Mouse (Mus musculus): ENCODE measurements around the gene Ms4a14. TPM values are rescaled to one million over a fixed set of nuclear protein-coding genes. Genes with fewer than 3 reads are reported as not detected.

Gene Ms4a14
- 0.14 TPM in 1 of 2 replicates, not detected in the other for polyA plus RNA-seq (2012; rRNA removed; ENCODE audit: low replicate concordance)

GRCm38 (mm10) chr19:11314354-11314753 is at the start of gene Ms4a14:
Gene Ms4a14, minus strand, starts transcription at chr19:11314454.

GRCm38 (mm10) chr19:11335932-11336331 is 21.7 kb upstream of the Ms4a14 start, which contains the start of gene Ms4a7:
Gene Ms4a7, minus strand, starts transcription at chr19:11336146.

GRCm38 (mm10) chr19:11283773-11284172 is 30.5 kb downstream of the Ms4a14 start, which contains the start of gene Ms4a5:
Gene Ms4a5, minus strand, starts transcription at chr19:11283873.

GRCm38 (mm10) chr19:11266052-11266845 is 48.0 kb downstream of the Ms4a14 start, which contains the start of gene Ms4a1:
Gene Ms4a1, minus strand, starts transcription at chr19:11266241.

Other genes with a start within 250 kb of the Ms4a14 start
- gene Ms4a8a, start 233.4 kb downstream of the Ms4a14 start, polyA plus RNA-seq (2012; rRNA removed; ENCODE audit: low replicate concordance), result 154 and 309 TPM in 2 replicates
- gene 1700017D01Rik, start 183.6 kb downstream of the Ms4a14 start, polyA plus RNA-seq (2012; rRNA removed; ENCODE audit: low replicate concordance), result not detected in 2 replicates
- gene 1700025F22Rik, start 149.1 kb downstream of the Ms4a14 start, polyA plus RNA-seq (2012; rRNA removed; ENCODE audit: low replicate concordance), result not detected in 2 replicates
- not detected in 2 replicates for gene Ms4a13, start 117.7 kb downstream of the Ms4a14 start, polyA plus RNA-seq (2012; rRNA removed; ENCODE audit: low replicate concordance)
- gene Ms4a12, start 82.0 kb downstream of the Ms4a14 start, polyA plus RNA-seq (2012; rRNA removed; ENCODE audit: low replicate concordance), result 6.5 and 10.0 TPM in 2 replicates
- gene Ms4a1, start 48.2 kb downstream of the Ms4a14 start, polyA plus RNA-seq (2012; rRNA removed; ENCODE audit: low replicate concordance), result 0.12 TPM in 1 of 2 replicates, not detected in the other
- not detected in 2 replicates for gene Ms4a5, start 30.6 kb downstream of the Ms4a14 start, polyA plus RNA-seq (2012; rRNA removed; ENCODE audit: low replicate concordance)
- gene Ms4a7, start 21.7 kb upstream of the Ms4a14 start, polyA plus RNA-seq (2012; rRNA removed; ENCODE audit: low replicate concordance), result 0.34 and 0.76 TPM in 2 replicates
- gene Ms4a4a, start 61.1 kb upstream of the Ms4a14 start, polyA plus RNA-seq (2012; rRNA removed; ENCODE audit: low replicate concordance), result 0.51 TPM in 1 of 2 replicates, not detected in the other
- 0.05 TPM in 1 of 2 replicates, not detected in the other for gene Ms4a4c, start 90.3 kb upstream of the Ms4a14 start, polyA plus RNA-seq (2012; rRNA removed; ENCODE audit: low replicate concordance)
- gene Ms4a4b, start 129.1 kb upstream of the Ms4a14 start, polyA plus RNA-seq (2012; rRNA removed; ENCODE audit: low replicate concordance), result 0.87 and 1.2 TPM in 2 replicates
- gene Ms4a6c, start 154.9 kb upstream of the Ms4a14 start, polyA plus RNA-seq (2012; rRNA removed; ENCODE audit: low replicate concordance), result 0.33 and 0.56 TPM in 2 replicates
- gene Gm8369, start 171.5 kb upstream of the Ms4a14 start, polyA plus RNA-seq (2012; rRNA removed; ENCODE audit: low replicate concordance), result 0.21 TPM in 1 of 2 replicates, not detected in the other
- 0.58 and 1.4 TPM in 2 replicates for gene Ms4a6b, start 202.1 kb upstream of the Ms4a14 start, polyA plus RNA-seq (2012; rRNA removed; ENCODE audit: low replicate concordance)
- gene Ms4a4d, start 222.3 kb upstream of the Ms4a14 start, polyA plus RNA-seq (2012; rRNA removed; ENCODE audit: low replicate concordance), result 5.7 and 15.9 TPM in 2 replicates